Mouse (Mus musculus) neural tube, embryonic 12.5 days (tissue): ENCODE measurements around the gene Rps5. TPM values are rescaled to one million over a fixed set of nuclear protein-coding genes. Genes with fewer than 3 reads are reported as not detected.
A peak's percentile ranks its signal among the peaks of the same experiment; 100 is the strongest.
"Not testable (repeated sequence)": the region's sequence is repeated elsewhere in the genome, so short reads cannot be mapped to it uniquely, and the experiment has no call there.

Experiments used
- ATAC-seq: fragments of 200-750 bp; cut with Nextera tagmentation; 2 replicates; pipeline ENCODE4 v1.8.0; 2017; ENCODE audit warnings: low read depth, mild to moderate bottlenecking, moderate TSS enrichment, moderate library complexity; ENCODE audit not compliant: low FRiP score
- H3K27ac ChIP-seq: fragments of 300-500 bp; sonication (generic); 2 replicates; pipeline ENCODE4 v1.5.1; 2016
- H3K27me3 ChIP-seq: fragments of 300-500 bp; sonication (generic); replicated peaks from 2 replicates; pipeline ENCODE4 v1.6.1; 2016; ENCODE audit warnings: mild to moderate bottlenecking
- H3K36me3 ChIP-seq: fragments of 300-500 bp; sonication (generic); 2 replicates; pipeline ENCODE4 v1.6.1; 2016; ENCODE audit warnings: mild to moderate bottlenecking
- H3K4me1 ChIP-seq: fragments of 300-500 bp; sonication (generic); 2 replicates; pipeline ENCODE4 v1.6.1; 2016
- H3K4me2 ChIP-seq: fragments of 300-500 bp; sonication (generic); replicated peaks from 2 replicates; pipeline ENCODE4 v1.6.1; 2016; ENCODE audit warnings: mild to moderate bottlenecking
- H3K4me3 ChIP-seq: fragments of 300-500 bp; sonication (generic); 2 replicates; pipeline ENCODE4 v1.5.1; 2016
- H3K9ac ChIP-seq: fragments of 300-500 bp; sonication (generic); 2 replicates; pipeline ENCODE4 v1.6.1; 2016; ENCODE audit warnings: mild to moderate bottlenecking
- H3K9me3 ChIP-seq: fragments of 300-500 bp; sonication (generic); 2 replicates; pipeline ENCODE4 v1.6.1; 2016; ENCODE audit warnings: mild to moderate bottlenecking
- WGBS: fragments of 180-500 bp; shearing (Covaris S2); methylation state at CpG from one replicate; pipeline ENCODE4 v1.1.7; 2016; 5-methylcytosine and 5-hydroxymethylcytosine counted together
- polyA plus RNA-seq: library from polyadenylated mRNA; unstranded; fragments of >200 nt; fragmentation: Nextera tagmentation; extraction: Ambion mirVana; gene quantifications from 2 replicates; pipeline ENCODE4 v1.2.1, GENCODE M21; 2016

The Rps5 gene
- 583 and 619 TPM in 2 replicates for polyA plus RNA-seq

- Histone ChIP-seq H3K27ac (peak within 1 kb of the TSS; percentile 75), H3K9ac (peak within 1 kb of the TSS; percentile 77), H3K36me3 (peaks cover 37% of the 10 kb centered on the region), H3K4me2 (peak within 1 kb of the TSS; percentile 93), H3K9me3 (no peaks in the 10 kb centered on the region), H3K4me1 (peaks cover 11% of the 10 kb centered on the region), H3K4me3 (peak within 1 kb of the TSS; percentile 86), H3K27me3 (peaks cover 11% of the 10 kb centered on the region)
- peak; percentile 98 for ATAC-seq
- WGBS, result under 1% methylated on average over 55 of the region's 55 CpGs
Measured at GRCm38 (mm10) chr7:12921705-12922465, at the start of gene Rps5. TSS of gene Rps5 (plus strand) at chr7:12922290.

DNA sequence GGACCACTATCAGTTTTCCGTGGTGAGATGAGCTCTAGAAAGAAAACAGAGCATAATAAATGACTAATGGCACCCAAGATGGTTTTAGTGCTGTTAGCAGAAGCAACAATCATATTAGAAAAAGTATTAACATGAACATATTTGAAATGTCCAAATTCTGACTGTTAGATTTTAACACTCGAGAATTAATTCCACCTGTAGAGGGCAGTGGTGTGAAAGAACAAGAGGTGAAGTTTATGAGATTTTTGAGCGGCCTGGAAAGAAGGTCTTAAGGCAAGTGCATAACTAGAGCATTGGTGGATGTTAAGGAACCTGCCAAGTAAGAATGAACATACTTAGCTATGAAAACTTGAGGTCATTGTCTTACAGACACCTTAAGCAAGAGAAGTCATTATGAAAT, 47.8 kb upstream of the Rps5 start:
- no peaks in the 10 kb centered on the region for H3K4me1 ChIP-seq
- no peaks in the 10 kb centered on the region for H3K27me3 ChIP-seq
- H3K4me3 ChIP-seq, result no peak overlapping the region
- WGBS, result 25% methylated on average over 3 of the region's 3 CpGs
- no peaks in the 10 kb centered on the region for H3K36me3 ChIP-seq
- no peak overlapping the region for H3K4me2 ChIP-seq
- peaks cover 4% of the 10 kb centered on the region for H3K9me3 ChIP-seq
- no peak overlapping the region for H3K9ac ChIP-seq
- no peak for ATAC-seq
- H3K27ac ChIP-seq, result no peak overlapping the region

DNA sequence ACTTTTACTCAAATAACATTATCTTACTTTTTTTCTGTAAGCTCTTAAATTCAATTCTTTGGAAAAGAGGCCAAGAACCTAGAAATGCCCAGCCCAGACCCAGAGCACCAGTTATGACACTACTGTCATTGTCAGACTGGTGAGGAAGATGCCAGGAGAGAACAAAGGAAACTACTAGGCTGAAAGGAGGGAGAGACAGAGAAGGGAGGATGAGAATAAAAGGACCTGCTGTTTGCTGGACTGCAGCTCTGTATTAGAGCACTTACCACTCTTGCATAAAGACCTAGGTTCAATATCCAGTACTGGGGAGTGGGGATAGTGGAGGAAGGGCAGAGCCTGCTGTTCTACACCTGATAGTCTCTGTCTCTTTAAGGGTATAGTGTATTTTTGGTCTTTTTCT, 42.1 kb upstream of the Rps5 start:
- Histone ChIP-seq H3K4me3 (no peak overlapping the region), H3K9ac (no peak overlapping the region), H3K27ac (no peak overlapping the region), H3K9me3 (no peaks in the 10 kb centered on the region), H3K27me3 (no peaks in the 10 kb centered on the region), H3K4me1 (peaks cover 10% of the 10 kb centered on the region), H3K4me2 (0 out of 2 replicates have a peak overlapping the region, but pooled peaks have one; percentile 79), H3K36me3 (peaks cover 9% of the 10 kb centered on the region)
- no peak for ATAC-seq

DNA sequence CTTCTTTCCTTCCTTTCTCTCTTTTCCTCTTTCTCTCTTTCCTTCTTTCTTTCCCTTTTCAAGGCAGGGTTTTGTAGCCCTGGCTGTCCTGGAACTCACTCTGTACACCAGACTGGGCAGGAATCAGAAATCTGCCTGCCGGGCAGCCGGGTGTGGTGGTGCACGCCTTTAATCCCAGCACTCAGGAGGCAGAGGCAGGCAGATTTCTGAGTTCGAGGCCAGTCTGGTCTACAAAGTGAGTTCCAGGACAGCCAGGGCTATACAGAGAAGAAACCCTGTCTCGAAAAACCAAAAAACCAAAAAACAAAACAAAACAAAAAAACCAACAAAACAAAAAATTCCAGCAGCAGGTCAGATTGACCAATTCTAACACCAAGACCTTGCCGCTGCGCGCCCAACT, 41.6 kb upstream of the Rps5 start:
- 49% methylated on average over 8 of the region's 8 CpGs for WGBS
- H3K36me3 ChIP-seq, result peaks cover 13% of the 10 kb centered on the region
- peak overlapping the region; percentile 79 for H3K4me2 ChIP-seq
- H3K27me3 ChIP-seq, H3K27ac ChIP-seq, H3K9me3 ChIP-seq, H3K4me1 ChIP-seq: not testable (repeated sequence)
- peak overlapping the region; percentile 69 for H3K4me3 ChIP-seq
- peak overlapping the region; percentile 66 for H3K9ac ChIP-seq
- peak; percentile 37 for ATAC-seq

DNA sequence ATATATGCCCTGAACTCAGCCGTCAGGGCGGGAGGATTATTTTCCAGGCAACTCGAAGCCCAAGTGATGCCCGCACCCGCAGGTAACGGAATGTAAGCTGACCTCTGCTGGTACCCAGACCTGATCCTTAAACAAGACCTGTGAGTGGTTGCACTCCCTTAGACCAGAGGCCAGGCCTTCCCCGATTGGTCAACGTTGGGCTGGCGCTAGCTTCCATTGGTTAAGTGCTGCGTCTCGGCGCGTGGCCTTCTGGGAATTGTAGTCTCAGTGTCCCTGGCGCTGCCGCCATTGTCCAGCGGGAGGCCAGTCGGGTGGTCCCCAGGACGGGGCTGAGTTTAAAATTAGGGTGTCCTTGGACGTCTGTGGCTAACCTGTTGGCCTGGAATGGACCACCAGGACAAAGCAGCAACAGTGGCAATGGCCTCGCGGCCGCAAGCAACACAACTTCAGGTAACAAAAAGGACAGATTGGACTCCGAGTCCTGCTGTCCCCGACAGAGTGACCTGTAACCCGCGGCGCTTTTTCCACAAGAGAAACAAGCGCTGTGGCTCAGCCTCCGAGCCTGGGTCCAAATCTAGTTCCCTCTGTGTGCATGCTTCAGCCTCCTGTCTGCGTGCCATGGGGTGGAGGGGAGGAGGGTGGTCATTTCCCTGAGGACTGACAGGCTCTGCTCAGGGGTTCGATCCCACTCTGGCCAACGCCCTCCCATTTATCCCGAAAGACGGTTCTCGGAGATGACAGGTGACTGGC, 41.0 kb upstream of the Rps5 start, which contains the start of gene Zfp128:
Zfp128 (plus strand) TSS at position 267 of the 750 bp plus-strand sequence.
- no peaks in the 10 kb centered on the region for H3K27me3 ChIP-seq
- WGBS, result 2% methylated on average over 35 of the region's 35 CpGs
- peak within 1 kb of the TSS; percentile 79 for H3K4me2 ChIP-seq
- H3K9ac ChIP-seq, result peak within 1 kb of the TSS; percentile 66
- H3K4me1 ChIP-seq, result peaks cover 10% of the 10 kb centered on the region
- no peaks in the 10 kb centered on the region for H3K9me3 ChIP-seq
- peak within 1 kb of the TSS; percentile 69 for H3K4me3 ChIP-seq
- ATAC-seq, result peak; percentile 99
- H3K36me3 ChIP-seq, result peaks cover 19% of the 10 kb centered on the region
- no peak within 1 kb of the TSS for H3K27ac ChIP-seq

GRCm38 (mm10) chr7:12886563-12887266, 35.4 kb upstream of the Rps5 start:
- ATAC-seq, result no peak
- H3K36me3 ChIP-seq, result peaks cover 70% of the 10 kb centered on the region
- WGBS, result 92% methylated on average over 12 of the region's 12 CpGs

GRCm38 (mm10) chr7:12887585-12887984, 34.5 kb upstream of the Rps5 start:
- H3K4me2 ChIP-seq, result no peak overlapping the region
- WGBS, result 95% methylated on average over 5 of the region's 5 CpGs
- H3K36me3 ChIP-seq, result peaks cover 76% of the 10 kb centered on the region
- H3K9ac ChIP-seq, result no peak overlapping the region
- no peaks in the 10 kb centered on the region for H3K4me1 ChIP-seq
- no peak overlapping the region for H3K27ac ChIP-seq
- no peaks in the 10 kb centered on the region for H3K9me3 ChIP-seq
- H3K27me3 ChIP-seq, result no peaks in the 10 kb centered on the region
- H3K4me3 ChIP-seq, result no peak overlapping the region
- ATAC-seq, result no peak

More at GRCm38 (mm10) chr7:12886563-12887266, 35.4 kb upstream of the Rps5 start:
- H3K9me3 ChIP-seq, result no peaks in the 10 kb centered on the region
- H3K27me3 ChIP-seq, result no peaks in the 10 kb centered on the region
- no peak overlapping the region for H3K9ac ChIP-seq
- no peak overlapping the region for H3K4me3 ChIP-seq
- H3K4me1 ChIP-seq, result peaks cover 7% of the 10 kb centered on the region
- no peak overlapping the region for H3K27ac ChIP-seq
- H3K4me2 ChIP-seq, result no peak overlapping the region

DNA sequence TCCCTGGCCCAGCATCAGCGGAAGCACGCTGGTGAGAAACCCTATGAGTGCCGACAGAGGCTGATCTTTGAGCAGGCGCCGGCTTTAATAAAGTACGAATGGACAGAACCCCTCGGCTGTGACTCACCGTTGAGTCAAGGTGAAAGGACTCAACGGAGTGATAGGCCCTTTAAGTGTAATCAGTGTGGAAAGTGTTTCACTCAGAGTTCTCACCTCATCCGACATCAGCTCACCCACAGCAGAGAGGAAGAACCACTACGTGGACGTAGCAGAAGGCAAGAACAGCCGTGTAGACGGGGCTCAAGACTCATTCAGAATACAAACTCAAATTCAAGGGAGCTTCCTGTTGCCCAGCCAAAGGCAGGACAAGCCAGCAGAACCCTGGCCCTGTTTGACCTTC, 31.2 kb upstream of the Rps5 start:
- ATAC-seq, result no peak
- H3K9ac ChIP-seq, result no peak overlapping the region
- WGBS, result 93% methylated on average over 14 of the region's 14 CpGs
- H3K27ac ChIP-seq, result no peak overlapping the region
- no peak overlapping the region for H3K4me3 ChIP-seq
- H3K27me3 ChIP-seq, result no peaks in the 10 kb centered on the region
- no peaks in the 10 kb centered on the region for H3K9me3 ChIP-seq
- H3K36me3 ChIP-seq, result peaks cover 58% of the 10 kb centered on the region
- H3K4me1 ChIP-seq, result no peaks in the 10 kb centered on the region
- H3K4me2 ChIP-seq, result no peak overlapping the region

DNA sequence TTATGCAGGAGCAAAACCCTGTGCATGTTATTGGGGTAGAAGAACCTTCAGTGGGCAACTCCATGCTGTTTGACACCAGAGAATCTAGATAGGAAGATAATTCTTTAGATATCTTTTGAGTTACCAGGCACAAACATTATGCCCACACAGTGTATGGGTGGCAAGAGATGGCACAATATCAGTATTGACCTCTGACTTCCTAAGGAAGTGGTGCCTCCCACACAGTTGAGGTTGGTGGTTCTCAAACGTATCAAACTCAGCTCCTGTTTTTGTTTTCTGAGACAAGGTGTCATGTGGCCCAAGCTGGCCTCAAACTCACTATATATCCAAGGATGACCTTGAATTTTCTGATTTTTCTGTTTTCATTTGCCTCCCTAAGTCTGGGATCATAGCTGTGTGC, 30.8 kb upstream of the Rps5 start:
- Histone ChIP-seq H3K36me3 (peaks cover 54% of the 10 kb centered on the region), H3K4me1 (no peaks in the 10 kb centered on the region), H3K4me2 (no peak overlapping the region), H3K27me3 (no peaks in the 10 kb centered on the region), H3K9ac (no peak overlapping the region), H3K4me3 (no peak overlapping the region), H3K9me3 (no peaks in the 10 kb centered on the region), H3K27ac (no peak overlapping the region)
- ATAC-seq, result no peak
- 89% methylated on average over 1 of the region's 1 CpGs for WGBS

- Histone ChIP-seq H3K27ac (no peak within 1 kb of the TSS), H3K9me3 (no peaks in the 10 kb centered on the region), H3K27me3 (no peaks in the 10 kb centered on the region), H3K36me3 (no peaks in the 10 kb centered on the region), H3K9ac (peak within 1 kb of the TSS; percentile 57), H3K4me1 (no peaks in the 10 kb centered on the region), H3K4me3 (peak within 1 kb of the TSS; percentile 59), H3K4me2 (peak within 1 kb of the TSS; percentile 60)
- peak; percentile 98 for ATAC-seq
- 6% methylated on average over 36 of the region's 36 CpGs for whole genome bisulfite sequencing
Measured at GRCm38 (mm10) chr7:12897655-12898410, 24.3 kb upstream of the Rps5 start, which contains the start of gene Zscan22. TSS of gene Zscan22 (plus strand) at chr7:12897815.

DNA sequence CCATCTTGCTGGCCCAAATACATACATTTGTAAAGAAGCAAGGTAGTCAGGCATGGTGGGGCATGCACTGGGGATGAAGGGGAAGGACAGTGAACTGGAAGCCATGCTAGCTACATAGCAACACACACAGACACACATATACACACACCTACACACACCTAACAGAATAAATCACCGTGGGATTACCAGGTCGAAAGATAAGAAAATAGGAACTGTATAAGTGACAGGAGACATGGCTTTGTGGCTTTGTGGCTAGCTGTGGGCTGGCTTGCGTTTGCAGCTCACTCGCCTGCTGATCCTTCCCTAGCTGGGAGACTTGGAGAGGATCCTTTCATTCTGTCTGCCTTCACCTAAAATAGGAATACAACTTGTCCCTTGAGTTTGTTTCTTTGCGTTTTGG, 20.6 kb upstream of the Rps5 start:
- ATAC-seq, result no peak
- no peaks in the 10 kb centered on the region for H3K27me3 ChIP-seq
- H3K4me1 ChIP-seq, result no peaks in the 10 kb centered on the region
- H3K9ac ChIP-seq, result no peak overlapping the region
- H3K9me3 ChIP-seq, result no peaks in the 10 kb centered on the region
- 90% methylated on average over 5 of the region's 5 CpGs for WGBS
- H3K4me2 ChIP-seq, result no peak overlapping the region
- H3K36me3 ChIP-seq, result peaks cover 28% of the 10 kb centered on the region
- H3K27ac ChIP-seq, result no peak overlapping the region
- H3K4me3 ChIP-seq, result no peak overlapping the region
